Mouse (Mus musculus) heart, postnatal 0 days (tissue): ENCODE measurements around the gene Prox1.

Experiments used
- CTCF ChIP-seq: IDR thresholded peaks from 2 replicates; pipeline ENCODE4 v1.5.1; 2016; ENCODE audit warnings: antibody characterized with exemption, control low read depth, low read depth
- EP300 ChIP-seq: IDR thresholded peaks from 2 replicates; pipeline ENCODE4 v1.6.1; 2016; ENCODE audit warnings: antibody characterized with exemption, low read depth

GRCm38 (mm10) chr1:190140519-190140918 lies 30.0 kb downstream of the Prox1 start:
- TF ChIP-seq CTCF, result no peak
- no peak for TF ChIP-seq EP300
